Mouse (Mus musculus): Measurements from ENCODE around the gene Flywch1.

The Flywch1 gene

DNA sequence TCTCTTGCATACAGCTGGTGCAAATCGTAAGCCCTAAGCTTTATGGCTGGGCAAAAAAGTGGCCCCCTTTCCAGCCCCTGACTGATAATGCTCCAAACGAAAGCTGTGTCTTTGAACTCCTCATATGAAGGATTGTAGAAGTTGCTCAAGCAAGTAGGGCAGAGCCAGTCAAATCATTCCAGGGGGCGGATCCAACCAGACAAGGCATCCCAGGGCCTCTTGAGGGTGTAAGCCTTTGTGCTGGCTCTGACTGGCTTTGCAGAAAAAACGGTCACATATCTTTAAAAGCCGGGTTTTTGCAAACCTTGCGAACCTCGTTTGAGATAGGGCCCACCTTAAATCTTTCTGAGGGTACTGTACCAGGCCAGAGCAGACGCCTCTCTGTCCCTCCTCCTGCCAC lies 27.3 kb downstream of the Flywch1 start:
- DNase-seq (ENCODE audit: low read depth, low spot score): no peak

- no peak for DNase-seq (ENCODE audit: low read depth, low spot score)
Measured at GRCm38 (mm10) chr17:23742941-23743340, 28.5 kb downstream of the Flywch1 start.

DNA sequence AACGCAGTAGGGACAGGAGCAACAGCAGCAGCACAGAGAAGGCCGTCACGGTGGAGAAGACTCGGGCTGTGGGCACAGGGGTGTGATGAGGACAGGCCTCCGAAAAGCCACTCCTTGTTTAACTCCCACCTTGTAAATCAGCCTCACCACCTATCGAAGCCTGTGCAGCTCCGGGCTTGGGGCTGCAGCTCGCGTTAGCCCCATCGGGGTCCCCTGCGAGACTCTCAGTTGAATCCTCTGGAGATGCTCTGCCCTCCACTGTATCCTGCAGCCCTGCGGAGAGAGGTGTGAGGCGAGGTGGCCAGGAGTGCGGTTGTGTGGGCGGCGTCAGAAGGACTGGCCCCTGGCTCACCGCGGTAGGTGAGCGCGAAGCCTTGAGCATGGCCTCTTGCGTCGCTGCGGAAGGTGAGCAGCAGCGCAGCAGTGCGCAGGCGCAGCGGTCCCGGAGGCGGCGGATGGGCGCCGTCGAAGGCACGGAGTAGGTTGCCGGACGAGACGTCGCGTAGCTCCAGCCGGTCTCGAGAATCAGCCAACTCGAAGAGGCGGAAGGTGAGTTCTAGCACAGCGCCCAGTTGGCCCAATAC lies 29.1 kb downstream of the Flywch1 start:
- no peak for DNase-seq (ENCODE audit: low read depth, low spot score)

DNA sequence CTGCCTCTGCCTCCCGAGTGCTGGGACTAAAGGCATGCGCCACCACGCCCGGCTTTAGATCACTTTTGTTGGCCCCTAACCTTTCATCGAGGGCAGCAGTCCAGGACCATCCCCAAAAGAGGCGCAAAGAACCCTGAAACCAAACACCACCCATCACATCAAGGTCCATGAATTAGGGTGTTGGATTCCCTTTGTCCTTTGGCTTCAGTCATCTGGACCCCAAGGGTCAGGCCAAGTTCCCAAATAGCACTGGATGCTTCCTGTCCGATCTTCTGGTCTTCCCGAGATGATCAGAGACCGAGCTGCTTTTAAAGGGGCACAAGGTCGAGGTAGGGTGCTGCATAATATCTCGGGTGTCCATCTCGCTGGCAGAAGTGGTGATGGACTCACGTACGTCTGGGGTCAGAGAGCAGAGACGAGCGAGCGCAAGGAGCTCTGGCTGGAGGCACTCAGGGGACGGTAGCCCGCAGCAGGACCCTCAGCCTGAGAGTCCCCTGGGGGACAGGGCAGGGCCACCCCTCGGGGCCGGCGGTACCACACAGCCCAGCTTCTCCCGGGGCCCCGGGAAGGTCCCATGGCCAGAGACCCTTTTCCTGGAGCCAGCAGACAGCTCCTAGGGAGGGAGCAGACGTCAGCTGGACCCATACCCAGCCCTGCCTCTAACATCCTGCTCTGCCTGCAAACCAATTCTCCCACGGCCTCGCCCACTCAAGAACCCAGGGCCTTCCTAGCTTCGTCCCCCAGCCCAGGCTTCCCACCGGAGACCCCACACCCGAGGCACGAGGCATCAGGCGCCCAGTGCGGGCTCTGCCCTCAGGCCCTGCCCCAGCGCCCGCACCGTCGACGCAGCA lies 29.8 kb downstream of the Flywch1 start:
- no peak for DNase-seq (ENCODE audit: low read depth, low spot score)

DNA sequence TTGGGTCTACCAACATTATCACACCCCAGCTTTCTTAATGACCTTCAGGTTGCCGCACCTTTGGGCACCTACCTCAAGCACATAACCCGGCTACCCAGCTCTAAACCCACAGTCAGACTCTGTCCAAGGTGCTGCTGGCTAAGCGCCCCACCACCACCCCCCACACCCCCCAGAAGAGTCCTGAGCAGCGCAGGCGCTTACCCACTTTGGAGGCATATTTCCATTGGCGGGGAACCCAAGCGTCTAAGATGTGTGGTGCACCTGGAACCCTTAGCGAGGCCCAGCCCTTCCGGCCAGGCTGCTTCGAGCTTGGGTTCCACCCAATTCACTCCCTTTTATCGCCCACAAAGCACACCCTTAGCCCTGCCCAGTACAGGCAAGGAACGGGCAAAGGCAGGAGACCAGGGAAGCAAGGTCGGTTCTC lies 30.8 kb downstream of the Flywch1 start, which contains the start of gene Paqr4:
TSS of gene Paqr4 (minus strand) at position 270 of the 424 bp plus-strand sequence.
- no peak for DNase-seq (ENCODE audit: low read depth, low spot score)

DNA sequence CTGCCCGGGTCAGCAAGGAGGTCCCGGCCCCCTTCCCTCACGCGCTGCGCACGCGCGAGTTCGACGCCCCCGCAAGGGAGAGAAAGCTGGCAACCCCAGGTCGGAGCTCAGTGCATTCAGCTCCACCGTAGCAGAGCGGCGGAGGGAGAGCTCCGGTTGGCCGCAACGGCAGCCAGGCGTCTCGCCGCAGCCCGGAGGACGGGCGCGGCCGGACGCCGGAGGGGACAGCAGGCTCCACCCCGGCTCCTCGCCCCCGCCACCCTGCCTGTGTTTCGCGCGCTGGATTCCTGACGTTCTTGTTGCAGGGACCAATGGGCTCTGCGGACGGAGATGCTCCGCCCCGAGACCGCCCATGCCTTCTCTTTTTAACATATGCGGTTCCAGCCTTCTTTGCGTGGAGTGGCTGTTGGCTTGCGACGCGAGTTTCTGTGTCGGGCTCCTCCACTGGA lies 31.2 kb downstream of the Flywch1 start:
- peak; percentile 85 for DNase-seq (ENCODE audit: low read depth, low spot score)

GRCm38 (mm10) chr17:23739202-23740135 lies 31.9 kb downstream of the Flywch1 start:
- no peak for DNase-seq (ENCODE audit: low read depth, low spot score)

DNA sequence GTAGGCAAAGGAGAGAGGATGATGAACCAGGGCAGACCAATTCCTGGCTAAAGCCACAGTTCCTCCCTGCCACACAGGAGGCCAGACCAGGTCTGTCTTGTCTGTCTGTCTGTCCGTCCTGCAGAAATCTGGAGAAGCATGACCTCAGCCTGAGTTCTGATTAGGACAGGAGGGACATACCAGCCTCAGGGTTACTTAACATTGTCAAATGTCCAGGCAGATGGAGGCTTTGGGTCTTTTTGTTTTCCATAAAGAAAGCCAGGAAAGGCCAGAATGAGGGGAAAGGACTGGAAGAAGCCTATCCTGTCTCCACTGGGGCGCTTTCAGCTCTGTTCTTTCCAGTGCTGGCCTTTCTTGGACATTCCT lies 32.6 kb downstream of the Flywch1 start:
- no peak for DNase-seq (ENCODE audit: low read depth, low spot score)

DNA sequence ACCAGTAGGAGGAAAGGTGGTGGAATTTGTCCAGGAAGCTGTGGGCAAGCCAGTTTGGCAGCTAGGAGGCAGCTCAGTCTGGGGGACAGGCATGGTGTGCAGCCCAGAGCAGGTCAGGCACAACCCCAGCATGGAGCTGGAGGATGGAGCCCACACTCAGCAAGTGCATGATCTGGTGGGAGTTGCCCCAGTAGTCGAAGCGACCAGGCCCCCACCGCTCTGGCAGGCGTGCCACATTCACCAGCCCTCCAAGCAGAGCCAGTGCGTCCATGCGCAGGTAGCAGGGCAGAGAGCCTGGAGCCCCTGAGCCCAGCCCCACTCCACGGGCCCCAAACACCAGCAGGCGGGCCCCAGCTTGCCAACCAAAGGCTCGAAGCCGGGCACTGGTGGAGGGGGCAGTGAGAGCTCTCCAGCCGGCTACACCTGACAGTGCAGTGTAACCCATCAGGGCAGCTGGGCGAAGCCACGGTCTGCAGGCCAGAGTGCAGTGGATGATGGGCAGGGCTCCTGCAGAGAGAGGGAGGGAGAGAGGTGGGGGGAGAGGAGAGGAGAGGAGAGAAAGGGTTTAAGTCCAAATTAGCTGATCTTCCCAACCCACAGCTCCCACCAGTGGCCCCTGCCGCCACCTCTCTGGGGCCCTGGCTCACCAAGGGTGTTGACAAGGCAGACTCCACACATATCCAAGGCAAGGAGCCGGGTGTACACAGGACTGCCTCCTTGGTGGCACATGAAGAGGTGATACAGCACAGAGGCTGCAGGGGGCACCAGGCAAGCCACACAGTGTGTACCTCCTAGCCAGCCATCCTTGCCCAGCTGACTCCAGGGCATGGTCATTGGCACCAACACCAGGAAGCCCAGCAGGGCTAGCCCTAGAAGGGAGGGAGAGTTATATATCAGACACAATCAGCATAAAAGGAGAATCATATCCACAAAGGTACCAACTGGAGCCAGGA lies 33.6 kb downstream of the Flywch1 start:
- DNase-seq (ENCODE audit: low read depth, low spot score): peak; percentile 44

DNA sequence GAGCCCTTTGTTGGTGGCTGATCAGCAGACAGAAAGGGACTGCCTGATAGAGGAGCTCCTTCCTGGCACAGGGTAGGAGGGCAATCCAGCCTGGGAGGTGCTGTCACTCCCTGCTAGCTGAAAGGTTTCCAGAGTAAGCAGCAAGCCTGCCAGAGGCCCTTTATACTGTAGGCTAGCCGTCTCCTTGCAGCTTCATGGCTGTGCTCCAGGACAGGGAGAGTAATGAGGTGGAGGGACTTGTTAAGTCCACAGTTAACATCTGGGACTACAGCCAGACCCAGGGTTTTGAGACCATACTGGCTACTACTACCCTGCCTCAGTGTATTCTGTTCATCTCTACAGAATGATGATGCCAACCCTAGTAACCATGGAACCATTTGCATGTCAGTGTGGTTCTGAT lies 37.1 kb downstream of the Flywch1 start:
- no peak for DNase-seq (ENCODE audit: low read depth, low spot score)

GRCm38 (mm10) chr17:23730441-23730840 lies 41.0 kb downstream of the Flywch1 start:
- DNase-seq (ENCODE audit: low read depth, low spot score): peak; percentile 61

DNA sequence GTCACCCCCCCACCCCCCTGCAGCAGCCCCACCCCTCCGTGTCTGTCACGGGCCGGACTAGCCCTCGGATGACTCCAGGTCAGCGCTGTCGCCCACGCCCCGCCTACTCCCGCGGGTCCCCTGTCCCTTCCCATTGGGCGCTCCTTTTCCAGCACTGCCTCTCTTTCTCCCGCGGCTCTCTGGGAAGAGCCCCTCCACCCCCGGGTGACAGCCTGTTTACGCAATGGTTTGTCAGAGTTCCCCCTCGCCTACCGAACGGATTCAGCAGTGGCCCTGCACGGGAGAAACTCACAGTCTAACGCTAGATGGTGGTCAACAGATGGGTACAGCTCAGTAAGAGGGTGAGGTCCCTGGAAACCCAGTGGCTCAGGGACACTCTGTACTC lies 44.7 kb downstream of the Flywch1 start:
- peak; percentile 66 for DNase-seq (ENCODE audit: low read depth, low spot score)

DNA sequence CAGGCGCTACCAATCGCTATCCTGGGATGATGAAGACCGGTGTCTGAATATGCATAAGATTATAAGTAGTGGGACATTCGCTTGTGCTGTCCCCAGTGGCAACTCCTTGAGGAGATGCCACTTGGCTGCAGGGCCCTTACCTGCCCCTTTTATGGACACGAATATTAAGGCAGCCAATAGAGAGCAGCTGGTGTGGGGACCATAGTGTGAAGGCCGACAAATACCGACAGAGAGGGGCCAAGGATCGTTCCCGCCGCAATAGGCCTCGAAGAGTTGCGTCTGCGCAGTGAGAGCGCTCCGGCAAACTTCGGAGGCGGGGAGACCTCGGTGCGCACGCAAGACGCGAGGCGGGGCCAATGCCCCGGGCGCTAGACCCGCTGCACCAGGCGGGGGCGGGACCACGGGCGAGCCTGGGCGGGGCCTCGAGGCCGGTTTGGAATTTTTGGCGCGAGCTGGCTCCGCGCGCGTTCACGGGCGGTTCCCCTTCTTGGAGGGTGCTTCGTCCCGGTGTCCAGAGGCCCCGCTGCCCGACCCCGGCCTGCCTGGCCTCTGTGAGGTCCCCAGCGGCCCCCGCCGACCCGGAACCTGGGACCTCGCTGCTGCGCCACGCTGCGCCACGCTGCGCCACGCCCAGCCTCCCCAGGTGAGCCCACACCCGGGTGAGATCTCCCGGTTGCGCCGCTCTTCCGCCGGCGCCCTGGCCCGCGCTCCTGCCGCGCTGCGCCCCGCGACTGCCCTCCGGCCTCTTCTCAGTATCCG lies 45.2 kb downstream of the Flywch1 start, which contains the start of gene Pkmyt1:
TSS of gene Pkmyt1 (plus strand) at position 338 of the 759 bp plus-strand sequence.
- DNase-seq (ENCODE audit: low read depth, low spot score): peak; percentile 95

DNA sequence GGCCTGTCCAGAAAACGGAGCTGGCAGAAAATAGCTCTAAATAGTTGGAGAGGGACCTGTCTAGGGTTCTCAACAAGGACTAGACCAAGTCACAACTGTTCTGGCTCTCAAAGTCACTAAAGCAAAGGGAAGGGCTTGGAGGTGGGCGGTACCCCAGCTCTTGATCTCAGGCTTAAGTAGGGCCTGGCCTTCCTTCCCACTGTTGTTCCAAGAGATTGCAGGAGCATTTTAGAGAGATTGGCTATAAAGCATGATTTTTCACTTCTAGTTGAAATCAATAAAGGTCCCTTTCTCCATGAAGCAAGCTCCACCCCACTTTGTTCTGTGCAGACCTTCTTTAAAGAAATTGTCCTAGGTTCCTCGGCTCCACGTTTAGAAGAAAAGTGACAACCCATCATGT lies 45.9 kb downstream of the Flywch1 start:
- DNase-seq (ENCODE audit: low read depth, low spot score): peak; percentile 57

- no peak for DNase-seq (ENCODE audit: low read depth, low spot score)
Measured at GRCm38 (mm10) chr17:23722376-23723125, 48.9 kb downstream of the Flywch1 start, which contains the start of gene 1520401A03Rik. 1520401A03Rik (minus strand) TSS chr17:23722783.

GRCm38 (mm10) chr17:23721886-23722285 lies 49.5 kb downstream of the Flywch1 start:
- DNase-seq (ENCODE audit: low read depth, low spot score): no peak

DNA sequence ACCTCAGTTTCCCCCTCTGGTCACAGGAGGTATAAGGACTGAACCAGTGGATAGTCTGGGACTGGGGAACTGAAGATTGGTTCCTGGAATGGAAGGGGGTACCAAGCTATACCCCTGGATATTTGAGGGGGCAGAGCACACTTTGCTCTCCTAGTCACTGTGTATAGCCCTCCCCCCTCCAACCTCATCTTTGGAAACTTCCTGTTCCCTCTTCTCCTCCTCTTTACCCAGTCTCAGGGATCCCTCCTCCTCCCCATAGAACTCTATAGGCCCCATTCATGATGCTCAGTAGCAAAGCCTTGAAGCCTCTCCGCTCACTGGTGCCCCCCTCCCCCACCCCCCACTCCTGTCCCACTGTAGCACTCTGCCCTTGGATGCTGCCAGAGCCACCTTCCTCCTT lies 51.9 kb downstream of the Flywch1 start:
- no peak for DNase-seq (ENCODE audit: low read depth, low spot score)

- DNase-seq (ENCODE audit: low read depth, low spot score): no peak
Measured at GRCm38 (mm10) chr17:23717003-23717402, 54.4 kb downstream of the Flywch1 start.

GRCm38 (mm10) chr17:23706212-23706611 lies 65.2 kb downstream of the Flywch1 start:
- peak; percentile 91 for DNase-seq (ENCODE audit: low read depth, low spot score)
